Mouse (Mus musculus) MEL (cell line): ENCODE data around the gene Hoxc4. TPM values are rescaled to one million over a fixed set of nuclear protein-coding genes. Genes with fewer than 3 reads are reported as not detected.

ENCODE experiments used
- DNase-seq: peaks from one replicate; pipeline ENCODE4 v3.0.0; 2011; ENCODE audit warnings: low read depth, low spot score
- H3K27ac ChIP-seq: 2 replicates; pipeline ENCODE4 v1.5.1; 2012; ENCODE audit warnings: low read depth, mild to moderate bottlenecking, control low read depth, low read length, moderate library complexity; ENCODE audit not compliant: control insufficient read depth
- H3K27me3 ChIP-seq, 2 experiments: fragments of 150-350 bp in 1 of 2; sonication (generic) in 1 of 2; 2 replicates each; pipeline ENCODE4 v1.6.1; 2012; ENCODE audit warnings: low read length in 2 of 2, mild to moderate bottlenecking in 2 of 2, improper control_type of control experiment in 1 of 2, moderate library complexity in 1 of 2; ENCODE audit not compliant: insufficient read depth in 2 of 2, control insufficient read depth in 1 of 2
- H3K36me3 ChIP-seq, 2 experiments: 2 replicates each; pipeline ENCODE4 v1.6.1; 2012 to 2014; ENCODE audit warnings: low read length in 2 of 2, improper control_type of control experiment in 1 of 2, inconsistent platforms in 1 of 2, mild to moderate bottlenecking in 1 of 2; ENCODE audit not compliant: insufficient read depth in 2 of 2, control insufficient read depth in 1 of 2
- H3K4me1 ChIP-seq, 2 experiments: fragments of 150-350 bp in 1 of 2; sonication (generic) in 1 of 2; 2 replicates each; pipeline ENCODE4 v1.6.1; 2012; ENCODE audit warnings: low read length in 2 of 2, improper control_type of control experiment in 1 of 2, mild to moderate bottlenecking in 1 of 2; ENCODE audit not compliant: insufficient read depth in 2 of 2, control insufficient read depth in 1 of 2
- H3K4me3 ChIP-seq, 2 experiments: fragments of 150-350 bp in 1 of 2; sonication (generic) in 1 of 2; 2 replicates each; pipeline ENCODE4 v1.5.1; 2012; ENCODE audit warnings: low read depth in 2 of 2, low read length in 2 of 2, mild to moderate bottlenecking in 2 of 2, moderate library complexity in 2 of 2, control low read depth in 1 of 2, improper control_type of control experiment in 1 of 2; ENCODE audit not compliant: control insufficient read depth in 1 of 2, insufficient read depth in 1 of 2
- H3K79me2 ChIP-seq: 2 replicates; pipeline ENCODE4 v1.6.1; 2012; ENCODE audit warnings: mild to moderate bottlenecking, low read length, moderate library complexity; ENCODE audit not compliant: control insufficient read depth, poor library complexity, insufficient read depth
- H3K9ac ChIP-seq: 2 replicates; pipeline ENCODE4 v1.6.1; 2012; ENCODE audit warnings: low read depth, mild to moderate bottlenecking, control low read depth, low read length, moderate library complexity; ENCODE audit not compliant: control insufficient read depth, poor library complexity, severe bottlenecking
- H3K9me3 ChIP-seq: fragments of 150-350 bp; sonication (generic); replicated peaks from 2 replicates; pipeline ENCODE4 v1.6.1; 2012; ENCODE audit warnings: mild to moderate bottlenecking, low read length, improper control_type of control experiment, moderate library complexity; ENCODE audit not compliant: insufficient read depth
- BHLHE40 ChIP-seq: IDR thresholded peaks from 2 replicates; pipeline ENCODE4 v1.6.1; 2012; ENCODE audit warnings: low read depth, mild to moderate bottlenecking, inconsistent platforms, low read length, improper control_type of control experiment, borderline replicate concordance
- CHD2 ChIP-seq: IDR thresholded peaks from 2 replicates; pipeline ENCODE4 v1.6.1; 2011; ENCODE audit warnings: low read length, improper control_type of control experiment
- CTCF ChIP-seq, 3 experiments: IDR thresholded peaks in 2 of 3; conservative IDR thresholded peaks in 1 of 3; 2 replicates each; pipeline ENCODE4 v1.5.1; 2011 to 2012; ENCODE audit warnings: low read length in 3 of 3, low read depth in 2 of 3, mild to moderate bottlenecking in 2 of 3, improper control_type of control experiment in 1 of 3, inconsistent platforms in 1 of 3, mixed read lengths in 1 of 3, moderate library complexity in 1 of 3; ENCODE audit not compliant: control insufficient read depth in 1 of 3, insufficient read depth in 1 of 3, poor library complexity in 1 of 3, severe bottlenecking in 1 of 3
- E2F4 ChIP-seq: IDR thresholded peaks from 2 replicates; pipeline ENCODE4 v1.6.1; 2011; ENCODE audit warnings: low read depth, low read length, improper control_type of control experiment, borderline replicate concordance
- ELF1 ChIP-seq: IDR thresholded peaks from 2 replicates; pipeline ENCODE4 v1.6.1; 2014; ENCODE audit warnings: low read depth, mild to moderate bottlenecking, inconsistent platforms, low read length, improper control_type of control experiment, moderate library complexity
- EP300 ChIP-seq, 2 experiments: IDR thresholded peaks; 2 replicates each; pipeline ENCODE4 v1.6.1; 2011; ENCODE audit warnings: improper control_type of control experiment in 2 of 2, low read length in 2 of 2, low read depth in 1 of 2, mild to moderate bottlenecking in 1 of 2
- HCFC1 ChIP-seq: IDR thresholded peaks from 2 replicates; pipeline ENCODE4 v1.6.1; 2012; ENCODE audit warnings: low read depth, mild to moderate bottlenecking, inconsistent platforms, low read length, improper control_type of control experiment, moderate library complexity
- MAFK ChIP-seq: IDR thresholded peaks from 2 replicates; pipeline ENCODE4 v1.6.1; 2011; ENCODE audit warnings: low read depth, mild to moderate bottlenecking, low read length, improper control_type of control experiment, borderline replicate concordance
- MAZ ChIP-seq: IDR thresholded peaks from 2 replicates; pipeline ENCODE4 v1.6.1; 2012; ENCODE audit warnings: low read depth, mild to moderate bottlenecking, inconsistent platforms, low read length, improper control_type of control experiment
- MXI1 ChIP-seq: IDR thresholded peaks from 2 replicates; pipeline ENCODE4 v1.6.1; 2011; ENCODE audit warnings: mild to moderate bottlenecking, low read depth, low read length, improper control_type of control experiment
- MYB ChIP-seq: IDR thresholded peaks from 2 replicates; pipeline ENCODE4 v1.6.1; 2011; ENCODE audit warnings: mild to moderate bottlenecking, low read depth, low read length, improper control_type of control experiment
- NELFE ChIP-seq: IDR thresholded peaks from 2 replicates; pipeline ENCODE4 v1.6.1; 2011; ENCODE audit warnings: low read depth, low read length, improper control_type of control experiment
- POLR2A ChIP-seq, 2 experiments: IDR thresholded peaks; 2 replicates each; pipeline ENCODE4 v1.6.1; 2011 to 2012; ENCODE audit warnings: low read length in 2 of 2, mild to moderate bottlenecking in 2 of 2, control low read depth in 1 of 2, improper control_type of control experiment in 1 of 2, low read depth in 1 of 2, moderate library complexity in 1 of 2; ENCODE audit not compliant: control insufficient read depth in 1 of 2, insufficient read depth in 1 of 2, poor library complexity in 1 of 2
- POLR2AphosphoS2 ChIP-seq: IDR thresholded peaks from 2 replicates; pipeline ENCODE4 v1.6.1; 2011; ENCODE audit warnings: low read length, improper control_type of control experiment
- POLR2AphosphoS5 ChIP-seq: IDR thresholded peaks from 2 replicates; pipeline ENCODE4 v1.6.1; 2012; ENCODE audit warnings: low read depth, borderline replicate concordance, mild to moderate bottlenecking, inconsistent platforms, low read length, moderate library complexity, mixed read lengths
- SMC3 ChIP-seq: IDR thresholded peaks from 2 replicates; pipeline ENCODE4 v1.6.1; 2011; ENCODE audit warnings: low read depth, low read length, improper control_type of control experiment
- TAL1 ChIP-seq: IDR thresholded peaks from 2 replicates; pipeline ENCODE4 v1.6.1; 2012; ENCODE audit warnings: mild to moderate bottlenecking, inconsistent platforms, low read length, moderate library complexity, mixed read lengths
- TBP ChIP-seq: IDR thresholded peaks from 2 replicates; pipeline ENCODE4 v1.8.0; 2011; ENCODE audit warnings: low read depth, low read length, improper control_type of control experiment
- TCF12 ChIP-seq: IDR thresholded peaks from 2 replicates; pipeline ENCODE4 v1.6.1; 2014; ENCODE audit warnings: low read depth, mild to moderate bottlenecking, inconsistent platforms, low read length, improper control_type of control experiment, moderate library complexity
- UBTF ChIP-seq: IDR thresholded peaks from 2 replicates; pipeline ENCODE4 v1.6.1; 2012; ENCODE audit warnings: low read depth, mild to moderate bottlenecking, inconsistent platforms, low read length, improper control_type of control experiment, moderate library complexity, borderline replicate concordance; ENCODE audit not compliant: insufficient read depth
- USF1 ChIP-seq: IDR thresholded peaks from 2 replicates; pipeline ENCODE4 v1.6.1; 2014; ENCODE audit warnings: low read depth, mild to moderate bottlenecking, inconsistent platforms, low read length, improper control_type of control experiment, moderate library complexity
- ZKSCAN1 ChIP-seq: IDR thresholded peaks from 2 replicates; pipeline ENCODE4 v1.6.1; 2012; ENCODE audit warnings: low read depth, mild to moderate bottlenecking, inconsistent platforms, low read length, improper control_type of control experiment, moderate library complexity
- ZMIZ1 ChIP-seq: IDR thresholded peaks from 2 replicates; pipeline ENCODE4 v1.6.1; 2012; ENCODE audit warnings: low read depth, mild to moderate bottlenecking, inconsistent platforms, low read length, improper control_type of control experiment, moderate library complexity
- polyA plus RNA-seq, 2 experiments: library from polyadenylated mRNA; stranded (reverse) in 1 of 2; unstranded in 1 of 2; fragments of >175 nt in 1 of 2; fragments of >200 nt in 1 of 2; gene quantifications; 2 replicates each; pipeline versions ENCODE4 v1.2.1 to v1.2.4; 2012; ENCODE audit warnings: low replicate concordance in 2 of 2, low read depth in 1 of 2; ENCODE audit not compliant: insufficient read length in 2 of 2, insufficient read depth in 1 of 2, missing spikeins in 1 of 2
- total RNA-seq: library from RNA; depleted of rRNA; stranded (reverse); fragments of 300-350 nt; gene quantifications from 2 replicates; pipeline ENCODE4 v1.2.3, GENCODE M21; 2012

The Hoxc4 gene
- total and polyA plus RNA-seq, 3 experiments: 2.6 to 9.4 TPM; not detected in 1

- peak; percentile 58 for DNase-seq
- peaks cover 0 to 14% of the 10 kb centered on the region in 2 experiments; a peak in 2 of 4 replicates for H3K36me3 ChIP-seq
- no peaks in the 10 kb centered on the region for H3K9me3 ChIP-seq
- peak overlapping the region; percentile 72 for H3K27ac ChIP-seq
- no peaks in the 10 kb centered on the region for H3K27me3 ChIP-seq
- H3K4me1 ChIP-seq: peaks cover 9 to 17% of the 10 kb centered on the region in 2 experiments; a peak in 3 of 4 replicates
- peak overlapping the region; percentile 52 to 62 for H3K4me3 ChIP-seq
- peak overlapping the region; percentile 91 for H3K9ac ChIP-seq
- peak; percentile 22; the same call in 1 of the 2 replicates for TF ChIP-seq TAL1
- no peak for TF ChIP-seq TCF12
- TF ChIP-seq EP300 (IDR thresholded peaks at IDR 0.05; ENCODE audit: low read depth in 1 of 2, low read length in 2 of 2): 0 out of 4 replicates have a peak, but pooled peaks of 1 of the 2 experiments have one; percentile 53
- no peak for TF ChIP-seq SMC3
- TF ChIP-seq CTCF (IDR thresholded peaks at IDR 0.05 in 2 of 3, conservative IDR thresholded peaks at IDR 0.05 in 1 of 3; ENCODE audit: control insufficient read depth in 1 of 3, insufficient read depth in 1 of 3, low read depth in 2 of 3, low read length in 3 of 3, poor library complexity in 1 of 3, severe bottlenecking in 1 of 3): 0 out of 6 replicates have a peak, but pooled peaks of 1 of the 3 experiments have one; percentile 9
- peak; percentile 31; the same call in 1 of the 2 replicates for TF ChIP-seq MXI1
- TF ChIP-seq TBP: peak; percentile 26; the same call in 1 of the 2 replicates
- no peak for TF ChIP-seq MAZ
- TF ChIP-seq POLR2A (IDR thresholded peaks at IDR 0.05; ENCODE audit: control insufficient read depth in 1 of 2, insufficient read depth in 1 of 2, low read depth in 1 of 2, low read length in 2 of 2, poor library complexity in 1 of 2): 0 out of 4 replicates have a peak, but pooled peaks of 1 of the 2 experiments have one; percentile 40
- peaks cover 8% of the 10 kb centered on the region; the same call in 1 of the 2 replicates for H3K79me2 ChIP-seq
Measured at GRCm38 (mm10) chr15:103010847-103011555, 7.7 kb upstream of the Hoxc4 start.

- H3K27me3 ChIP-seq: no peaks in the 10 kb centered on the region
Measured at GRCm38 (mm10) chr15:103011928-103012486, 6.7 kb upstream of the Hoxc4 start.

More at GRCm38 (mm10) chr15:103011928-103012486, 6.7 kb upstream of the Hoxc4 start:
- Histone ChIP-seq H3K9ac (peak overlapping the region; percentile 91), H3K27ac (peak overlapping the region; percentile 69), H3K79me2 (peaks cover 8% of the 10 kb centered on the region; the same call in 1 of the 2 replicates), H3K4me1 (peaks cover 2 to 8% of the 10 kb centered on the region in 2 experiments; a peak in 2 of 4 replicates), H3K36me3 (peaks cover 0 to 4% of the 10 kb centered on the region in 2 experiments; a peak in 1 of 4 replicates), H3K9me3 (no peaks in the 10 kb centered on the region), H3K4me3 (peak overlapping the region; percentile 62 to 69)
- peak; percentile 76 for DNase-seq
- peak; percentile 55; the same call in 1 of the 2 replicates for TF ChIP-seq NELFE
- no peak for TF ChIP-seq HCFC1
- TF ChIP-seq TCF12: peak; percentile 32; the same call in 1 of the 2 replicates
- no peak for TF ChIP-seq BHLHE40
- no peak for TF ChIP-seq POLR2AphosphoS5
- no peak for TF ChIP-seq MAFK
- no peak for TF ChIP-seq CHD2
- TF ChIP-seq E2F4: no peak
- 0 out of 2 replicates have a peak, but pooled peaks have one; percentile 18 for TF ChIP-seq ZMIZ1
- TF ChIP-seq UBTF: 0 out of 2 replicates have a peak, but pooled peaks have one; percentile 65
- TF ChIP-seq POLR2A (IDR thresholded peaks at IDR 0.05; ENCODE audit: control insufficient read depth in 1 of 2, insufficient read depth in 1 of 2, low read depth in 1 of 2, low read length in 2 of 2, poor library complexity in 1 of 2): peak; percentile 38 to 75
- peak; percentile 68 for TF ChIP-seq ELF1
- TF ChIP-seq POLR2AphosphoS2: peak; percentile 41; the same call in 1 of the 2 replicates
- TF ChIP-seq MAZ: no peak
- no peak for TF ChIP-seq ZKSCAN1
- TF ChIP-seq MYB: no peak
- TF ChIP-seq USF1: no peak
- no peak for TF ChIP-seq SMC3
